Mouse (Mus musculus): Measurements from ENCODE around the gene Stap2.

Gene Stap2

GRCm38 (mm10) chr17:55959946-55960740, 45.2 kb downstream of the Stap2 start:
- no peak for DNase-seq (ENCODE audit: low read depth)

GRCm38 (mm10) chr17:55958918-55959728, 46.3 kb downstream of the Stap2 start, which contains the start of gene Yju2:
Gene Yju2 (plus strand): TSS chr17:55959099.
- peak; percentile 96 for DNase-seq (ENCODE audit: low read depth)

- DNase-seq (ENCODE audit: low read depth): no peak
These were observed 46.8 kb downstream of the Stap2 start for GRCm38 (mm10) chr17:55958584-55958886.

GRCm38 (mm10) chr17:55957726-55958583, 47.4 kb downstream of the Stap2 start:
- DNase-seq (ENCODE audit: low read depth): no peak

- peak; percentile 84 for DNase-seq (ENCODE audit: low read depth)
These were observed 48.2 kb downstream of the Stap2 start for GRCm38 (mm10) chr17:55957168-55957567.

GRCm38 (mm10) chr17:55956591-55956990, 48.8 kb downstream of the Stap2 start:
- no peak for DNase-seq (ENCODE audit: low read depth)

- DNase-seq (ENCODE audit: low read depth): no peak
These were observed 49.3 kb downstream of the Stap2 start for GRCm38 (mm10) chr17:55956129-55956528.

GRCm38 (mm10) chr17:55954229-55954628, 51.2 kb downstream of the Stap2 start:
- DNase-seq (ENCODE audit: low read depth): no peak

GRCm38 (mm10) chr17:55953751-55954150, 51.6 kb downstream of the Stap2 start:
- no peak for DNase-seq (ENCODE audit: low read depth)

- DNase-seq (ENCODE audit: low read depth): no peak
These were observed 52.8 kb downstream of the Stap2 start, which contains the start of gene Ebi3 for GRCm38 (mm10) chr17:55952447-55953027. Gene Ebi3 (plus strand): TSS chr17:55952640.

- no peak for DNase-seq (ENCODE audit: low read depth)
These were observed 53.3 kb downstream of the Stap2 start for GRCm38 (mm10) chr17:55952041-55952440.

GRCm38 (mm10) chr17:55950601-55951000, 54.8 kb downstream of the Stap2 start:
- DNase-seq (ENCODE audit: low read depth): no peak

GRCm38 (mm10) chr17:55949400-55949799, 56.0 kb downstream of the Stap2 start, which contains the start of gene Zfp119b:
Gene Zfp119b (minus strand): TSS chr17:55949500.
- no peak for DNase-seq (ENCODE audit: low read depth)

GRCm38 (mm10) chr17:55948647-55949046, 56.7 kb downstream of the Stap2 start:
- no peak for DNase-seq (ENCODE audit: low read depth)

All from naive thymus-derived CD4-positive, alpha-beta T cell, adult 2 months (primary cell).